Mouse (Mus musculus) natural killer cell, adult 2 months (primary cell): ENCODE results near the gene Sipa1l3.

Experiments used
- DNase-seq, 2 experiments: peaks; one replicate each; pipeline ENCODE4 v3.0.0; 2022; ENCODE audit warnings: low spot score in 2 of 2

Gene Sipa1l3

DNA sequence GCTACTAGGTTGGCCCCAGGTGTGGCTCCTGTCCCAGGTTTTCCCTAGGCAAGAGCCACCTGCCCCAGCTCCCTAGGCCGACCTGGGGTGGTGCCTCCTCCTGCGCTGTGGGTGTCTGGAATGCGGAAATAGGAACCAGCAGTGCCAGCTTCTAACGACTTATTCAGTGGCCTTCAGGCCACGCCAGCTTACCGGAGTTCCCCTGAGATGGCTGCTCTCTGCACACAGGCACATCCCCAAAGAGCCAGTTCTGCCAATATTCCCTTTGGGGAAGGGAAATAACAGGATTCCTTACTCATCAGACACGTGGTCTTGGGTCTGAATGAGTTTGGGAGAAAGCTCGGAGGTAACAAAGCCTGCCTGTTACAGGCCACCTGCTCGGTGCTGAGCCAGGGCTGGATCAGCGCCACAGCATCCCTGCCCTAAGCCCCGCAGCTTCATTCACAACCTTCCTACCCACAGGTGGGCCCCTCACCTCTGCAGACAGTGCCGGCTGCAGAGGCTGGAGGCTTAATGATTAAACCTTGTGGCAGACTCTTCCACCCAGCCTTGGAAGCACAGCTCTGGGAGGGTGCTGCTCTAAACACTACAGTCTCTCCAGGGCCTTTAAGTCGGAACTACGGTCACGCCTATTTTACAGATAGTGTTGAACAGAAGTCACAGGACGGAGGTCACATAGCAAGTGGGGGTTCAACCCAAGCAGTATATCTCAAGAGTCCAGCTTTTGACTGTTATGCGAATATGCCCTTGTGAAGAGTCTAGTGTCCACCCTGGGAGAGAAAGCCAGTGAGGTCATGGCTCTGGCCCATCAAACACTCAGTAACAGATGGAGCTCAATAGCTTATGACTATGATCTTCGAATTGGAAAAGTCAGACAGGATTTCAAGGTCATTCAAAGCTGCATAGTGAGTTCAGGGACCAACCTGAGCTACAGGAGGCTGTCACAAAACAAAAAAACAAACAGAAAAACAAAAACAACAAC, 12.8 kb downstream of the Sipa1l3 start:
- no peak for DNase-seq

DNA sequence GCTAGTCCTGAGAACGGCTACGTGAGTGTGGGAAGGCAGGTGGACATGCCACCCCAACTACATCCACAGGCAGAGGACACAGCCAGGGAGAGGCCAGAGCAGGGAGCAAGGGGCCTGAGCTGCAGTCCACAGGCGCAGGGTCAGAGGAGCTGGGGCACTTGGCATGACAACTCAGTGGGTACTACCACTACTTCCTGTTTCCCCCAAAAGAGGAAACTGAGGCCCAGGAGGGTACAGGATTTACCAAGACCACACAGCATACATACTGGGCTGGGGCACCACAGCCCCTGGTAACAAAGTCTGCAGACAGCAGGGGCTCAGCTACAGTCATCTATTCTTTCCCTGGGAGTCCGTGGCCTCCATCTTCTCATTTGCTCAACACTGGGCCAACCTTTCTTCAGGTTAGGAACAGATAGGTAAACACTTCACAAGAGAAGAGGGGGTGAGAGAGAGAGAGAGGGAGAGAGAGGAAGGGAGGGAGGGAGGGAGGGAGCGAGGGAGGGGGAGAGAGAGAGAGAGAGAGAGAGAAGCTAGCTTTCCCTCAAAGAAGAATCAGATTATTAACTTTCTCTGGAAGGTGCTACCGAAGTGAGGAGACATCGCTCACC, 13.7 kb downstream of the Sipa1l3 start:
- DNase-seq: no peak

DNA sequence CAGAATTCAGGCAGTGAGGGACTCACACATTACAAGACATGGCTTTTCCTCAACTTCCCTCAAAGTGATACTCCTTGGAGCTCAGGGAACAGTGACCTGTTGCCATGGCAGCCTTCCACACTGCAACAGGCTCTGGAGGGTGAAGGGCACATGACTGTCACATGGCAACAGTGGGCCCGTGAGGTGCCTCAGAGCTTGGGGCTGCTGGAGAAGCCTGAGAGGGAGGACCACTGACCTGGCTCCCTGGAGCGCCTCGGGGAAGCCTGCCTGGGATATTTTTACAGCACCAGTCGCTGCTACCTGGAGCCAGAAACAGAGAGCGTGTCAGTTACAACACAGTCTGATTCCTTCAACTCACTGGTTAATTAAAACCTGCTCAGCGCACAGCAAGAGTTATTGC, 14.8 kb downstream of the Sipa1l3 start:
- DNase-seq: no peak

DNA sequence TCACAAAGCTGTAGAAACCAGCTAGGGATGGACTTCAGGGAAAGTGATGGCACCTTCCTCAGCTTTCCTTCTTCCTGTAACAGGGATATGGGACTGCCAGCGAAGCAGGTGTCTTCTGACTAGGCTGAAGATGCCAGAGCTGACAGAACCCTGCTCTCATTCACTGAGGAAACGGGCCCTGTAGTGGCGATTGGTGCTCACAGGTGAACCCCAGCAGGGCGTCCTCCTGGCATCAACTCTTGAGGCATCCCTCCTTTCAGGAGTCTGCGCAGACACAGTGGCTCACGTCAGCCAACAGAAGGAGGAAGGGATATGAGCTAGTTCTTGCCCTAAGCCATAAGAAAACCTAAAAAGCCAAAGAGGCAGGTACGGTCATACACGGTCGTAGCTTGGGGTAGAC, 17.2 kb downstream of the Sipa1l3 start:
- DNase-seq: no peak

DNA sequence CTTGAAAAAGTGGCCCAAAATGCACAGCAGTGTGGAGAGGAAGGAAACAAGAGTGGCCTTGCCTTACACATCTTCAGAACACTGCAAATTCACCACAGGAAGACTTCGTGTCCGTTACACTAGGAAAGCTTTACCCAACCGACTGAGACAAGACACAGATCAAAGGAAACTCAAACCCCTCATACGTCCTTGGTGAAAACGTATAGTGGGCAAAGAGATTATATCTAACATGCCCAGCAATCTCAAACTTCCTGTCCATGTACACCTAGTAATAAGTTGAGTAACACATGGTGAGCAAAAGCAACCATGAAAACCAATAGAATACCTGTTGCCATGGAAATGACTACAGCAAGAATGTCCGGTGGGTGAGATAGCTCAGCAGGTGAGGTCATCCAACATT, 19.4 kb downstream of the Sipa1l3 start:
- DNase-seq: peak in 1 of 2 experiments; percentile 26

DNA sequence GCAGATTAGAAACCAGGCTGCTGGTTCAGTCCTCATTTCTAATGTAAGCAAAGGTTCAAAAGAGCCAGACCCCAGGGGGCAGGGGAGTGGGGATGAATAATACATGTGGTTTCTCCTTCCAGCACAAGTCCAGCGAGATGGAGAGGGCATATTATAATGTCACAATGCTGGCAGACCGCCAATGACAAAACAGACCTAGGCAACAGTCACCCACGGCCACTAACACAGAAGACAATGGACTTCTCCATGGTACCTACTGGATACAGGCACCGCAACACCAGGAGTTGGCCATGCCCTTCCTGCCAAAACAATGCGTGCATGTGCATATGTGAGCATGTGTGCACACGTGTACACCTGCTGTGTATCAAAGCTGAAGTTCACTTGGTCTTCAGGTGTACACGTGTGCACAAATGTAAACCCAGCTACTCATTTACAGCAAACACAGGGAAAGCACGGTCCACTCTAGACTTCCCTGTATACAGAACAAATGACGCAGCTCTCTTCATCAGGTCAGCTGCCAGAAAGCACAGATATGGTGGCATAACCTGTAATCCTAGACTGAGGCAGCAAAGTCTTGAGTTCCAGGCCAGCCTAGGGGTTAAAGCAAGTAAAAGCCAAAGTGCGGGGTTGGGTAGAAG, 21.4 kb downstream of the Sipa1l3 start:
- DNase-seq: no peak

DNA sequence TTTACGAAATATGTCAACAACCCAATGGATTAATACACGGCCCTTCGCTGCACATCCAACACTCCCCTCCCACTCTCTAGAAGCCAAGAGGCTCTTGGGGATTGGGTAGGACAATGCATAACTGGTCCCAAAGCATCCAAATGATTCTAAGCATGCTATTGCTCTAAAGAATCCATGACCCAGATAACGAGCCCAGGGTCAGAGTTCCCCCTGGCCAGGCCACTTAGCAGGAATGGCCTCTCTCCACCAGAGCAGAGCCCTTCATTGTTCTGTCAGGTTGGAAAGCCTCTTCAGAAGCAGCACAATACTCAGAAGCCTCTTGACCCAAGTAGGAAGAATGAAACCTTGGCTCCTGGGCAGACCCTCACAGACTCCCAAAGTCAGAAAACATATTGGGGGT, 22.1 kb downstream of the Sipa1l3 start:
- DNase-seq: no peak

DNA sequence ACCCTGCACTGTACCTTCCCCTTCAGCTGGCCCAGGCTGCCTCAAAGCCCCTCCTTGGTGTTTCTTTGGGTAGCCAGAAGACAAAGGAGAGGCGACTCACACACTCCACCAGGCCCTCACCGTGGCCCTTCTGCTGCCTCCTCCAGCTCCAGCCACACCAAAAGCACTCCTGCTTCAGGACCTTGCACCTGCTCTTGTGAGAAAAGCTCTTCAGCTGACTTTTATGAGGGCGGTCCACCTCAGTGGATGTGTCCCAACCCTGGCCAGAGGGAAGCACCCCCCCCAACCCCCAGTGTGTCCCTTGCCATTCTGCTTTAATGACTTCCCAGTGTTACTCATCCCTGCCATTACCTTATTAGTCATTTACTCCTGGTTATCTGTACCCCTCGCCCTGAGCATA, 22.6 kb downstream of the Sipa1l3 start:
- DNase-seq: no peak

DNA sequence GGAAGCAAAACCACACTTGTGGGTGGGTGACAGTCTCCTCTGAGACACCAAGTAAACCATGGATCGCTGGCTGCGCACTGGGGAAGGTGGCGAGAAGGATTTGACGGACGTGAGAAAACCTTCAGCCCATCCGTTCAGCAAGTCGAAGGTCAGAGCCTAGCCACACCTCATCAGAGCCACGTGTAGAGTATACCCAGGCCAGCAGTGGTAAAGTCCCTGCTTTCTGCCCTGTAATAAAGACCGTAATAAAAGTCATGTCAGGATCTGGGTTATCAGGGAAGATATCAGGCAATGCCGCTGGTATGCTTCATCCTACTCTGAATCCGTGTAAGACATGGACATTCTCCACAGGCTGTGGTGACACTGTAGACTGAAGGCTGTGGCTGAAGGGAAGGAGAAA, 23.6 kb downstream of the Sipa1l3 start:
- DNase-seq: no peak

DNA sequence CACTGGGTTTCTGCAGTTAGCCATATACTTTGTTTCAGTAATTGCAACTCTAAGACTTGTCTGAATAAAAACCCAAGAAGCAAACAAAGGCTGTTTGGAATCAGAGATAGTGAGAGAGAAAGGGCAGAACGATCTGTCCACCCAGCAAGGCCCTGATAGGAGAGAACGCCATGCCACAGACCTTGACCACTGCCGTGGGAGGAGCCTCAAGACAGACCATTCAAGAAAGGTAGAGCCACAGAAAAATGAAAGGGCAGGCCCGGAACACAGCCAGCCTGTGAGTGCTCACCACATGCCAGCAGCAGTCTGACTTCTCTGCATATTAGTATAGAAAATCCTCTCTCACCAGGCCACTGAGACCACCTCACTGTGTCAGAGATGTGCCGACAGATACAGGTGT, 24.4 kb downstream of the Sipa1l3 start:
- no peak for DNase-seq

DNA sequence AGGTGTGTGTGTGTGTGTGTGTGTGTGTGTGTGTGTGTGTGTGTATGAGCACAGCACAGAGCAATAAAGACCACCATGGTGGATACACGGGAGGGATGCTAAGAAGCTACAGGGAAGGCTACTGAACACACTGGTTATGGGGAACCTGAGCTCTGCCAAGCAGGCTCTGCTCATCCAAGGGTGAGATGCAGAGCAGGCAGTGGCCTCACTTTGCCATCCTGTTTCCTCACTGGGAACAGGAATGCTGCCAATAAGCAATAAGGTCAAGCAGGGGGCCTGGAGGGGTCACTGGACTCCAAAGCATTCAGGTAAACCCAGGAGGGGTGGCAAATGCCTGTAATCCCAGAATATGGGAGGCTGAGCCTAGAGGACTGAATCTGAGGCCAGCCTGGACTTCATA, 25.4 kb downstream of the Sipa1l3 start:
- DNase-seq: no peak

DNA sequence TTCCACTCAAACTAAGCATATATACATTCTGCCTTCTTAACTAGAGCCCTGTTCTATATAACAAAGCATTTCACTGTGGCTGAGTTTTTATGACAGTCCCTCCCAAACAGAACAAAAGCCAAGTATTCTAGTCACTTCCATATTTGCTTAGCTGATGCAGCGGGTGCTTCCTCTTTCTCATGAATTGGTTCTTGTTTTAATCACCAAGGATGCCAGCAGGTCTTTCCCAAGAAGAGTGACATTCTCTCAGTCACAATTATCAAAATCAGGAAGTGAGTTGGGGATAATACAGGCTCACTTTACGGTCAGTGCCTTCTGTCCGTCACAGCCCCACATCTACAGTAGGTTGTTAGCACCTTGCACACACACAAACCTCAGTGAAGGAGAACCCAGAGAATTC, 26.6 kb downstream of the Sipa1l3 start:
- peak in 1 of 2 experiments; percentile 13 for DNase-seq

DNA sequence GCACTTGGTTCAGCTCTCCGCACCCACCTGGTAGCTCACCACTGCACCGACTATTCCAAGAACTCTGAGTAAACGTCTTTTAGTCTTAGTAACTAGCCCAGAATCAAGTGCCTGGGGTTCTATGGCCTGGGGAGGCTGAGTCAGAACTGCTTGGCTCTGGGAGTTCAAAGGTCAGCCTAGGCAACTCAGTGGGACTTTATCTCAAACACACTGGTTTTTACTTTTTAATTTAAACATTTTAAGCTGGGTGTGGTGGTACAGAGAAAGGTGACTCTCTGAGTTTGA, 27.0 kb downstream of the Sipa1l3 start:
- no peak for DNase-seq

DNA sequence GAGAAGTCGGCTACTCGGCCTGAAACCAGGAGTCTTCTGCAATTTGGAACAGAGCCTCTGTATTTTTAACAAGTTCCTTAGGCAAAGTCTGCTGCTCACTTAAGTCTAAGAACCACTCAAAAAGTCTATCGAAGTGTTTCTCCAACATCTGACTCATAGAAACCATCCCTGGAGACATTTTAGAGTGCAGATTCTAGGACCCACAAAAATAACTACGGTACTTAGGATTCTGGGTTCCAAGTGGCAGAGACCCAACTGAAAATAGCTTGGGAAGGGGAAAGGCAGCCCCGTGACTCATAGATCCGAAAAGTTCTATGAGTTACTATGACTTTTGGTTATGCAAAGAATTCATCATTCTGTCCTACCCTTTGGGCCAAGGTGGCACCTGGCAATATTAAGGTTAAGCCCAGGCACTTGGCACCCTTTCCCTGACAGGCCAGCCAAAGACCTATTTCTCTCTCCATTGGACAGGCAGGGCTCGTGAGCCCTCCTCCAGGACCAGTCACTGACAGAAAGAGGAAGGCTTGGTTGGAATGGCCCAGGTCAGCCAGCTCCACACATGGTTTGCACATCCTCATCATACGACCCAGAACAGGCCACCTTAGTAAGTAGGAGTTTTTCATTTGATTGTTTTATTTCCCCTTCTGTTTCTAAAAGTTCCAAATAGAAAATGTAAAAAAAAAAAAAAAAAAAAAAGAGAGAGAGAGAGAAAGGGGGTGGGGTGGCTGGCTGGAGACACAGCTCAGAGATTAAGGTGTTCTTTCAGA, 27.6 kb downstream of the Sipa1l3 start:
- no peak for DNase-seq

DNA sequence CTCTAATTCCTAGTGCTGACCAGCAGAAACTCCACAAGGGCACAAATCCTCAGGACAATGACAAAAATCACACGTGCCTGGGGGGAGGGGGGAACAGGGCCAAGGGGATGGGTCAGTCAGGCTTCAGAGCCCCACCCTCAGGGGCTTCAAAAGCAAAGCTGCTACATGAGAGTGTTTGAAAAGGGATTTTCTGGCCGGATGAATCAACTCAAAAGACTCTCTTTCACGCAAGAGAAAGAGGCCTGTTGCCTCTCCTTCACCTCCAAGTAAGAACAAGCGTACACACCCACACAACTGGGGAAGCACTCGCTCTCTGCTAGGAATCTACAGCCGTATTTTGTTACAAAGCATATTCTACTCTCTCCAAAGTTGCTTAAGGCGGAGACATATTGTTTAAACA, 28.6 kb downstream of the Sipa1l3 start:
- DNase-seq: no peak

DNA sequence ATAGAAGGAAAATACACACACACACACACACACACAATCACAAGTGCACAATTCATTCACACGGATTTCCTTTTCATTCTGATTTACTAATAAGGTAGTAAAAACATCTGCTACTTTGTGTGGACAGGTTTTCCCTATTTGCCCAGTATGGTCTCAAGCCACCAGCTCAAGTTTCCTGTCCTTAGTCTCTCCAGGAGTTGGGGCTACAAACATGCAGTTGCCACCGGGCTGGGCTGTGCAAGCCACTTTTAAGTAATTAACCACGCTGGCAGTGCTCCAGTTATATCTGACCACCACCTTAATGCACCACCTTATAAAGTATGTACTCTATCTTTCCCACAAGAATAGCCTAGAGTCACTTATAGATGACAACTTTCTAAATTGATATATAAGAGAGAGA, 29.1 kb downstream of the Sipa1l3 start:
- DNase-seq: no peak

DNA sequence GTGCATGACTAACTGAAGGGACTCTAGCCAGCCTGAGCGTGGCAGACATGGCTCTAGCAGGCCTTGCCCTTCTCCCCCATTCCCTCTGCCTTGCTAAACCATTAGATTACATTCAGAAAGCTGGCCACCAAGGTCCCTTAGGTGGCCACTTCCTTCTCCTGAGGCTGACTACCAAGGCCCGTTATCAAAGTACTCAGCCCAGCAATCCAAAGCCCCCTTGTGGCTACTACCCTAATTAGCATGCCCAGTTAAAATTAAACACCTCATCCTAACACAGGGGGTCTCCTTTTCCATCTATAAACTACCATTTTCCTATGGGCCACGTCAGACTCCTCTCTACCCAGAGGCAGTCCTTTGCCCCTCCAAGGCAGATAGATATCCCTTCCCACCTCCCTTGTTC, 31.7 kb downstream of the Sipa1l3 start:
- DNase-seq: no peak

DNA sequence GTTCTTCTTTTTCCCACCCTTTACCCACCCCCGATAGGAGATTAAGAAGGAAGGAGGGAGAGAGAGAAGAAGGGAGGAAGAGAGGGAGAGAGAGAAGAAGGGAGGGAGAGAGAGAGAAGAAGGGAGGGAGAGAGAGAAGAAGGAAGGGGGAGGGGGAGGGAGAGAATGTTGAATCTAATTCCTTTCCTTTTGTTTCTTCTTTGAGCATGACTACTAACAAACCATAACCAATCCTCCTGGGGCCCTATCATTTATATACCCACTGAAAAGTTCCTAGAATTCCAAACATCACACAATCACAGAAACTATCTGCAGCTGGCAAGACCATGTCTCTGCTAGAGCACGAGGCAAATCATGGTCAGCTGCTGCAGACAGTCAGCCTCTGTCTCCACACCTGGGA, 32.7 kb downstream of the Sipa1l3 start:
- DNase-seq: no peak

DNA sequence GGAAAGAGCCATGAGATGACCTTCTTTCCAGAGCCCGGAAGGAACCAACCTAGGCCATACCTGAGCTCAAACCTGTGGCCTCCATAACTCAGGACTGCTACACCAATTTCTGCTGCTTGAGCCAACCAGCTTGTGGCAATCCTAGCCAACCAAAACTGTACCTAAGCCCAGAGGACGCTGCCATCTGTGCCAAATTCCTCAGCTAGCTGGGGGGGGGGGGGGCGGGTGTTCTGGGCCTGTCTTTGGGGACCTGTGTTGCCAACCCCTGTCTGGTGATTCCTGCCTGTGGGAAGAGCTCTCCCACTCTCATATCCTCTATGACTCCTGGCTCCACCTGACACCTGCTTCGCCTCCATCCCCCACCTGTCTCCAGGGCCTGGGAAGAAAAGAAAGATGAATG, 34.9 kb downstream of the Sipa1l3 start:
- no peak for DNase-seq

DNA sequence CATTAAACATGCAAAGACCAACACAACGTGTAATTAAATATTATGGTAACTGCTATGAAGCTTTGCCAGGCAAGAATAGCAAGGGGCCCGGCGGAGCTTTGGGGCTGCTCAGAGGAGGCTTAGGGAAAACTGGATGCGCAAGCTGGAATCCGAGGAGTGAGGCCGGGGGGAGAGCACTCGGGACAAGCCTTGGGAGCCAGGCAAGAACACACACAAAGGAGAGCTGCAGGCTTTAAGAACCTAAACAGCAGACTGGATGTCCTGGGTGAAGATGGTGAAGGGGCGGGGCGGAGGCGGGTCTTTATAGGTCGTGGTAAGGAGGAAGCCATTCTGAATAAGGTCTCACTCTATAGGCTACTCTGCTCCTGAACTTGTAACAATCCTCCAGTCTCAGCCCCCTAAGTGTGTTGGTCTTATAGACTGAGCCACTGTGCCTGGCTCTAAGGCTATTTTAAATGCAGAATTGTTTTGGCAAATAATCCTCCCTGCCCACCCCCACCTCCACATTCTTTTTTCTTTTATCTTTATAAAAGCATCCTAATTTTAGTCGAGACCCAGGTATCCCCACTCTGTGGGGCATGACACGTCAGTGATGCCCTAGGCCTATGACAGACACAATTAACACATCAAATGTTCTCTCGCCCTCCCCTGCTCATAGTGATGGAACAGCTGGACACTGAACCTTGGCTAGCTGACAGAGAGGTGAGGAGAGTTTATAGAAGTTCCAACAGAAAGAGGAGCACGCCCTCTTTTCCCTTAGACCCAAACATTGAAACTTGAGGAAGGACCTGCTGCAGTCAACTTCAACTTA, 36.9 kb downstream of the Sipa1l3 start:
- no peak for DNase-seq

DNA sequence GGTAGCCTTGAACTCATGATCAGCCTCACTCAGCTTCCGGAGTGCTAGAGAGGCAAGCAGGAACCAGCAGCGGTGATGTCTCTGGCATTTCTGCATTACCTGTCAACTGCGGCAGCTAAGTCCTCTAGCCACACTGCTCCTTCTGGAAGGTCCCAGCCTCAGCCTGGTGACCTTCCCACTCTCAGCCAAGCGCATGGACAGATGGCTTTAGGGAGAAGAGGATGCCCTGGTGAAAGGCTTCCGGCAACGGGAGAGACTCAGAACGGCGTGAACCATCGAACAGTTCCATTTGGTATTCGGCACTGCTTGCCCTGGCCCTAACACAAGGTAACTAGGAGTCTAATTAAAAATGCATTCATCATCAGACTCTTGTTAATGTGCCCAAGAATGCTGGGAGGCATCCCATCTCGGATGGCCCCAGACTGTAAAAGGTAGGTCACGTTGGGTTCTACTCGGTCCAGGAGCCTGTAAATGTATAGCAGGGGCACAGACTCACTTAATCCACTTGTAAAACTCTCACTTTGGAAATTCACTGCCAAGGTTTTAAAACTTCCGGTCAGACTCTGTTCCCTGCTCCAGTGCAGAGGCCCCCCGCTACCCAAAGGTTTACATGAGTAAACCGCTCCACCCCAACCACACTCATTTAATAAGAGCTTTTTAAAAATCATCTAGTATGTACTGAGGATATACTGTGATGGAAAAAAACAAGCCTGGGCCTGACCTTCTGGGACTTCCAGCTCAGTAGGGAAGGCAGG, 37.7 kb downstream of the Sipa1l3 start:
- DNase-seq: no peak
